Mouse (Mus musculus) megakaryocyte, embryonic 14.5 days (primary cell): ENCODE data around the gene Ube2d1.

Source experiments
- FLI1 ChIP-seq: IDR thresholded peaks from 2 replicates; pipeline ENCODE4 v1.6.1; 2012; ENCODE audit warnings: low read length, inconsistent platforms, mixed read lengths
- GATA1 ChIP-seq: IDR thresholded peaks from 3 replicates; pipeline ENCODE4 v1.6.1; 2012; ENCODE audit warnings: mixed read lengths, low read length, inconsistent platforms, borderline replicate concordance

GRCm38 (mm10) chr10:71329295-71329694 lies 44.2 kb upstream of the Ube2d1 start:
- TF ChIP-seq GATA1 (no peak), FLI1 (no peak)
